ENCODE assay signal across 16 mouse cellular contexts in genomic region chr1:190129553-190129952, GRCm38 (mm10). TPM values are rescaled to one million over a fixed set of nuclear protein-coding genes. Genes with fewer than 3 reads are reported as not detected.
A peak's percentile ranks its signal among the peaks of the same experiment; 100 is the strongest.
DNase-seq lines count a peak whose midpoint lies in the region; ATAC-seq and TF ChIP-seq lines count a peak whose summit lies in the region.
"Had no signal": no experiment of that assay in that cellular context is flagged by ENCODE, and none has a peak within 500 bp of the region (broad histone marks: within the 10 kb centered on the region; RNA-seq: fewer than 3 reads in every experiment).

No protein-coding gene starts in this region.

- no peak overlapping the region for H3K4me3 ChIP-seq in heart, embryonic 13.5 days
- H3K4me3 ChIP-seq in layer of hippocampus, adult 2 months, result no peak overlapping the region
- H3K4me3 ChIP-seq in intestine, embryonic 16.5 days (ENCODE audit: low read length), result no peak overlapping the region
- H3K4me3 ChIP-seq in liver, embryonic 14.5 days (ENCODE audit: insufficient read depth in 1 of 2, low read depth in 2 of 2, low read length in 2 of 2), result no peak overlapping the region
- H3K4me3 ChIP-seq: stomach, embryonic 15.5 days had no signal

- no peak for ATAC-seq in heart, embryonic 13.5 days (ENCODE audit: extremely low read depth, insufficient number of reproducible peaks, low FRiP score, low TSS enrichment)
- peak; percentile 23; the same call in 1 of the 2 replicates for ATAC-seq in intestine, embryonic 16.5 days
- ATAC-seq in liver, embryonic 14.5 days (ENCODE audit: insufficient read depth), result peak; percentile 44
- no peak for ATAC-seq in megakaryocyte, adult 5-6 weeks (ENCODE audit: poor library complexity, severe bottlenecking)
- ATAC-seq: forebrain, postnatal 0 days had no signal

- 0 out of 2 replicates have a peak overlapping the region, but pooled peaks have one; percentile 40 for H3K9ac ChIP-seq in heart, embryonic 13.5 days
- H3K9ac ChIP-seq in intestine, embryonic 16.5 days (ENCODE audit: low read depth, low read length), result no peak overlapping the region
- H3K9ac ChIP-seq in liver, embryonic 14.5 days (replicated peaks), result no peak overlapping the region
- H3K9ac ChIP-seq: forebrain, postnatal 0 days; stomach, embryonic 15.5 days had no signal

- DNase-seq in heart, postnatal 25 days (ENCODE audit: low spot score), result no peak
- no peak for DNase-seq in layer of hippocampus, adult 2 months (ENCODE audit: low spot score in 2 of 2)
- DNase-seq in layer of hippocampus, adult 9-10 months (ENCODE audit: low spot score), result no peak
- DNase-seq in liver, embryonic 14.5 days (ENCODE audit: low read depth in 3 of 3, low spot score in 3 of 3), result no peak
- no peak for DNase-seq in left cerebral cortex, adult 11 months (ENCODE audit: low spot score)
- DNase-seq: cerebellum, postnatal 14 days; forebrain, postnatal 0 days; layer of hippocampus, adult 9-11 months; lung, adult 2 months; lung, postnatal 4 days; right cerebral cortex, adult 18-20 months; spleen, adult 18-20 months had no signal

- peaks cover 28% of the 10 kb centered on the region for H3K36me3 ChIP-seq in heart, embryonic 13.5 days
- no peaks in the 10 kb centered on the region for H3K36me3 ChIP-seq in intestine, embryonic 16.5 days (ENCODE audit: control insufficient read depth, insufficient read depth, low read length)
- no peaks in the 10 kb centered on the region for H3K36me3 ChIP-seq in liver, embryonic 14.5 days (replicated peaks; ENCODE audit: control insufficient read depth, insufficient read depth, low read depth)
- H3K36me3 ChIP-seq: stomach, embryonic 15.5 days had no signal

- TF ChIP-seq CTCF in layer of hippocampus, adult 2 months (conservative IDR thresholded peaks at IDR 0.05), result no peak
- no peak for TF ChIP-seq CTCF in liver, embryonic 14.5 days (IDR thresholded peaks at IDR 0.05; ENCODE audit: low read depth)

- no peak overlapping the region for H3K4me2 ChIP-seq in heart, embryonic 13.5 days
- no peak overlapping the region for H3K4me2 ChIP-seq in intestine, embryonic 16.5 days (ENCODE audit: low read depth, low read length)
- no peak overlapping the region for H3K4me2 ChIP-seq in liver, embryonic 14.5 days (ENCODE audit: low read depth)
- H3K4me2 ChIP-seq: stomach, embryonic 15.5 days had no signal

- intact Hi-C loops in heart, postnatal 25 days (cut with DNase I), result loop anchor here (5.0 kb wide), 2 partner anchors 43 to 82 kb away; partner anchors contain the start of gene Prox1

- H3K27me3 ChIP-seq in heart, embryonic 13.5 days (replicated peaks), result no peaks in the 10 kb centered on the region
- no peaks in the 10 kb centered on the region for H3K27me3 ChIP-seq in intestine, embryonic 16.5 days (replicated peaks; ENCODE audit: control insufficient read depth, insufficient read depth, low read length)
- no peaks in the 10 kb centered on the region for H3K27me3 ChIP-seq in liver, embryonic 14.5 days (ENCODE audit: control insufficient read depth, insufficient read depth, low read length)
- H3K27me3 ChIP-seq: stomach, embryonic 15.5 days had no signal

- no peaks in the 10 kb centered on the region for H3K9me3 ChIP-seq in heart, embryonic 13.5 days
- no peaks in the 10 kb centered on the region for H3K9me3 ChIP-seq in intestine, embryonic 16.5 days (ENCODE audit: control insufficient read depth, low read length)
- H3K9me3 ChIP-seq in liver, embryonic 14.5 days (ENCODE audit: control insufficient read depth, low read length), result no peaks in the 10 kb centered on the region
- H3K9me3 ChIP-seq: stomach, embryonic 15.5 days had no signal

- H3K4me1 ChIP-seq in heart, embryonic 13.5 days, result peaks cover 70% of the 10 kb centered on the region
- H3K4me1 ChIP-seq in intestine, embryonic 16.5 days (ENCODE audit: control insufficient read depth, insufficient read depth, low read length), result no peaks in the 10 kb centered on the region; the same call in 1 of the 2 replicates
- peaks cover 0 to 10% of the 10 kb centered on the region in 2 experiments; a peak in 1 of 4 replicates for H3K4me1 ChIP-seq in liver, embryonic 14.5 days (replicated peaks; ENCODE audit: control insufficient read depth in 2 of 2, insufficient read depth in 2 of 2, low read length in 1 of 2)

- H3K27ac ChIP-seq in heart, embryonic 13.5 days (replicated peaks), result peak overlapping the region; percentile 97
- H3K27ac ChIP-seq in layer of hippocampus, adult 2 months, result peak overlapping the region; percentile 33; the same call in 1 of the 2 replicates
- no peak overlapping the region for H3K27ac ChIP-seq in intestine, embryonic 16.5 days (ENCODE audit: low read length)
- no peak overlapping the region for H3K27ac ChIP-seq in liver, embryonic 14.5 days
- H3K27ac ChIP-seq: stomach, embryonic 15.5 days had no signal

- TF ChIP-seq EP300 in liver, embryonic 14.5 days (IDR thresholded peaks at IDR 0.05; ENCODE audit: low read depth), result no peak

- 51% methylated on average over 7 of the region's 7 CpGs for whole genome bisulfite sequencing in heart, embryonic 13.5 days
- 39% methylated on average over 7 of the region's 7 CpGs for WGBS in intestine, embryonic 16.5 days
- WGBS in liver, embryonic 14.5 days (ENCODE audit: insufficient replicate concordance), result 45% methylated on average over 7 of the region's 7 CpGs

RNA-seq across cellular contexts. Expression of gene Prox1, which starts 41.0 kb away (rescaled TPM):
- polyA plus RNA-seq in heart, embryonic 13.5 days (2015; fragmentation: Nextera tagmentation; extraction: Ambion mirVana), result 16.0 and 17.5 TPM in 2 replicates
- 10 to 100 TPM; 48.8 to 48.9 TPM for total RNA-seq in heart, postnatal 25 days (2021)
- total RNA-seq in layer of hippocampus, adult 2 months (2021), result 100 to 1,000 TPM; 102 to 112 TPM
- 1.8 TPM in 2 replicates for polyA plus RNA-seq in intestine, embryonic 16.5 days (2015; fragmentation: Nextera tagmentation; extraction: Ambion mirVana)
- 3.1 and 3.7 TPM in 2 replicates for polyA plus RNA-seq in liver, embryonic 14.5 days (2012; rRNA removed)
- polyA plus RNA-seq in liver, embryonic 14.5 days (2014; fragmentation: Nextera tagmentation; extraction: Ambion mirVana), result 4.5 and 5.9 TPM in 2 replicates
- not detected in 2 replicates for total RNA-seq in megakaryocyte, adult 5-6 weeks (2015)
- total RNA-seq in megakaryocyte, adult 5-6 weeks (2017), result not detected in 2 replicates

Comparison
In these comparisons a context has a peak if more than half of its experiments do, and no peak if none do; other contexts are left out.
1. ATAC-seq: peak in intestine, embryonic 16.5 days (single experiment) and liver, embryonic 14.5 days (single experiment); none in heart, embryonic 13.5 days (single experiment) and megakaryocyte, adult 5-6 weeks (single experiment).
2. H3K27ac ChIP-seq: peak in heart, embryonic 13.5 days (single experiment) and layer of hippocampus, adult 2 months (single experiment); none in intestine, embryonic 16.5 days (single experiment) and liver, embryonic 14.5 days (single experiment).
3. RNA of gene Prox1, which starts 41.0 kb away (total RNA-seq): 102 to 112 TPM in layer of hippocampus, adult 2 months and 48.8 to 48.9 TPM in heart, postnatal 25 days; not detected in megakaryocyte, adult 5-6 weeks; every median in the first group is over 10 times any median in the second.